Mouse (Mus musculus): ENCODE measurements around the gene Srek1.
A peak's percentile ranks its signal among the peaks of the same experiment; 100 is the strongest.

Gene Srek1

GRCm38 (mm10) chr13:103774119-103774757 is at the start of gene Srek1:
Gene Srek1, minus strand, starts transcription at chr13:103774608.
- DNase-seq, result peak; percentile 91

GRCm38 (mm10) chr13:103822270-103822669 is 47.9 kb upstream of the Srek1 start:
- DNase-seq, result no peak

GRCm38 (mm10) chr13:103819377-103819776 is 45.0 kb upstream of the Srek1 start:
- no peak for DNase-seq

GRCm38 (mm10) chr13:103817935-103818334 is 43.5 kb upstream of the Srek1 start:
- no peak for DNase-seq

GRCm38 (mm10) chr13:103807464-103807863 is 33.1 kb upstream of the Srek1 start:
- no peak for DNase-seq

- DNase-seq, result no peak
These were observed 31.9 kb upstream of the Srek1 start for GRCm38 (mm10) chr13:103806210-103806851.

GRCm38 (mm10) chr13:103803721-103804120 is 29.3 kb upstream of the Srek1 start:
- DNase-seq, result no peak

- DNase-seq, result no peak
These were observed 26.6 kb upstream of the Srek1 start for GRCm38 (mm10) chr13:103801021-103801420.

GRCm38 (mm10) chr13:103794688-103795543 is 20.5 kb upstream of the Srek1 start:
- DNase-seq, result no peak

GRCm38 (mm10) chr13:103779922-103780585 is 5.6 kb upstream of the Srek1 start:
- no peak for DNase-seq

- no peak for DNase-seq
These were observed 2.7 kb upstream of the Srek1 start for GRCm38 (mm10) chr13:103777126-103777525.

GRCm38 (mm10) chr13:103773407-103774118 is 845 bp downstream of the Srek1 start:
- DNase-seq, result no peak

GRCm38 (mm10) chr13:103772917-103773316 is 1.5 kb downstream of the Srek1 start:
- no peak for DNase-seq

- DNase-seq, result no peak
These were observed 3.6 kb downstream of the Srek1 start for GRCm38 (mm10) chr13:103770821-103771220.

GRCm38 (mm10) chr13:103767935-103768334 is 6.5 kb downstream of the Srek1 start:
- no peak for DNase-seq

GRCm38 (mm10) chr13:103763640-103764039 is 10.8 kb downstream of the Srek1 start:
- no peak for DNase-seq

GRCm38 (mm10) chr13:103761971-103762370 is 12.4 kb downstream of the Srek1 start:
- DNase-seq, result no peak

- no peak for DNase-seq
These were observed 23.0 kb downstream of the Srek1 start for GRCm38 (mm10) chr13:103751421-103751820.

- DNase-seq, result no peak
These were observed 28.7 kb downstream of the Srek1 start for GRCm38 (mm10) chr13:103745688-103746087.

GRCm38 (mm10) chr13:103745160-103745559 is 29.2 kb downstream of the Srek1 start:
- no peak for DNase-seq

- DNase-seq, result peak; percentile 12
These were observed 38.9 kb downstream of the Srek1 start for GRCm38 (mm10) chr13:103735330-103736007.

GRCm38 (mm10) chr13:103726872-103727271 is 47.5 kb downstream of the Srek1 start:
- no peak for DNase-seq

Measured in kidney, adult 11 months (tissue).